ENCODE assay signal across 24 mouse cellular contexts in the genomic region with DNA sequence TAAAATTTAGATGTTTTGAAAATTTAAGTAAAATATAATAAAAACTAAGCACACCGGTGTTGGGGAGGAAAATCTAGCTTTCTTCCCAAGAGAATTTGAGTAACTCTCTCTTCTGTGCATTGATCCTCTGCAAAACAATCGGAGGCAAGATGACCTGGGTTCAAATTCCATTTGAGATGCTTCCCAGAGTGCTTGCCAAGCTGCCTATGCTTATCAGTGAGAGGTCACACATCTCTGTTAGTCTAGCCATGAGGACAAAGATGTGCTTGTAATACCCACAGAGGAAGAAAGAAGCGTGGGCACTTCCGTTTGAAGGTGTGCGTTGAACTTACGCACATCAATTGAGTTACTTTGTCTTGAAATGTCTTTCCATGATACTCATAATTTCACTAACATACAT. TPM values are rescaled to one million over a fixed set of nuclear protein-coding genes. Genes with fewer than 3 reads are reported as not detected.
DNase-seq lines count a peak whose midpoint lies in the region; ATAC-seq and TF ChIP-seq lines count a peak whose summit lies in the region.
"Had no signal": no experiment of that assay in that cellular context is flagged by ENCODE, and none has a peak within 500 bp of the region (broad histone marks: within the 10 kb centered on the region; RNA-seq: fewer than 3 reads in every experiment).

No protein-coding gene starts in this region.

- no peak overlapping the region for H3K27ac ChIP-seq in heart, embryonic 12.5 days (ENCODE audit: poor library complexity, severe bottlenecking)
- H3K27ac ChIP-seq in heart, adult 2 months: no peak overlapping the region
- no peak overlapping the region for H3K27ac ChIP-seq in liver, adult 2 months (replicated peaks; ENCODE audit: insufficient read depth, low read depth, low read length)
- no peak overlapping the region for H3K27ac ChIP-seq in liver, embryonic 11.5 days (ENCODE audit: low read depth, low read length)
- H3K27ac ChIP-seq in embryonic facial prominence, embryonic 15.5 days (replicated peaks): no peak overlapping the region
- H3K27ac ChIP-seq in intestine, postnatal 0 days (ENCODE audit: low read depth, low read length): no peak overlapping the region
- H3K27ac ChIP-seq: gastrocnemius, adult 2 months; liver, embryonic 15.5 days; neural tube, embryonic 12.5 days had no signal

- 0 out of 2 replicates have a peak, but pooled peaks cover 7% of the 10 kb centered on the region for H3K4me1 ChIP-seq in heart, embryonic 12.5 days (replicated peaks)
- no peaks in the 10 kb centered on the region for H3K4me1 ChIP-seq in heart, adult 2 months (ENCODE audit: control insufficient read depth, insufficient read depth, low read length)
- peaks cover 3% of the 10 kb centered on the region; the same call in 1 of the 2 replicates for H3K4me1 ChIP-seq in liver, adult 2 months (ENCODE audit: control insufficient read depth, insufficient read depth, low read length)
- no peaks in the 10 kb centered on the region for H3K4me1 ChIP-seq in liver, embryonic 11.5 days (replicated peaks; ENCODE audit: control insufficient read depth, insufficient read depth, low read length)
- H3K4me1 ChIP-seq in embryonic facial prominence, embryonic 15.5 days: no peaks in the 10 kb centered on the region
- peaks cover 6% of the 10 kb centered on the region; the same call in 1 of the 2 replicates for H3K4me1 ChIP-seq in intestine, postnatal 0 days (replicated peaks; ENCODE audit: control insufficient read depth, insufficient read depth, low read length)
- H3K4me1 ChIP-seq: limb, embryonic 15.5 days; liver, embryonic 15.5 days had no signal

- no peaks in the 10 kb centered on the region for H3K36me3 ChIP-seq in heart, embryonic 12.5 days
- no peaks in the 10 kb centered on the region for H3K36me3 ChIP-seq in heart, adult 2 months (ENCODE audit: control insufficient read depth, insufficient read depth, low read length)
- H3K36me3 ChIP-seq in liver, adult 2 months (ENCODE audit: control insufficient read depth, insufficient read depth, low read length): no peaks in the 10 kb centered on the region
- H3K36me3 ChIP-seq in liver, embryonic 11.5 days (ENCODE audit: control insufficient read depth, insufficient read depth, low read length): no peaks in the 10 kb centered on the region
- H3K36me3 ChIP-seq in embryonic facial prominence, embryonic 15.5 days: no peaks in the 10 kb centered on the region
- H3K36me3 ChIP-seq in intestine, postnatal 0 days (ENCODE audit: control insufficient read depth, insufficient read depth): no peaks in the 10 kb centered on the region
- H3K36me3 ChIP-seq: forebrain, embryonic 10.5 days; limb, embryonic 15.5 days; liver, embryonic 15.5 days; neural tube, embryonic 12.5 days had no signal

- TF ChIP-seq CTCF in heart, adult 2 months (IDR thresholded peaks at IDR 0.05): no peak
- no peak for TF ChIP-seq CTCF in liver, adult 2 months (IDR thresholded peaks at IDR 0.05; ENCODE audit: low read depth, low read length)
- TF ChIP-seq CTCF in intestine, postnatal 0 days (IDR thresholded peaks at IDR 0.05; ENCODE audit: low read depth): no peak

- H3K9ac ChIP-seq in heart, embryonic 12.5 days: no peak overlapping the region
- H3K9ac ChIP-seq in heart, adult 2 months (ENCODE audit: low read depth, low read length): no peak overlapping the region
- H3K9ac ChIP-seq in liver, adult 2 months (ENCODE audit: low read depth, low read length): no peak overlapping the region
- H3K9ac ChIP-seq in liver, embryonic 11.5 days (ENCODE audit: low read depth, low read length): no peak overlapping the region
- no peak overlapping the region for H3K9ac ChIP-seq in embryonic facial prominence, embryonic 15.5 days
- H3K9ac ChIP-seq in intestine, postnatal 0 days (ENCODE audit: low read depth, low read length): no peak overlapping the region
- H3K9ac ChIP-seq: limb, embryonic 15.5 days; liver, embryonic 15.5 days; lung, embryonic 14.5 days had no signal

- ATAC-seq in heart, embryonic 12.5 days (ENCODE audit: insufficient number of reproducible peaks, low FRiP score): no peak
- ATAC-seq in liver, embryonic 11.5 days (replicated peaks; ENCODE audit: low FRiP score): no peak
- ATAC-seq in embryonic facial prominence, embryonic 15.5 days (ENCODE audit: insufficient number of reproducible peaks, low FRiP score, low TSS enrichment, low read depth): no peak
- no peak for ATAC-seq in intestine, postnatal 0 days

- DNase-seq in heart, adult 2 months: no peak
- peak; percentile 97 for DNase-seq in liver, adult 2 months (ENCODE audit: extremely low read depth, low read depth, low spot score)
- DNase-seq in liver, embryonic 11.5 days (ENCODE audit: low spot score): no peak
- peak; percentile 41 for DNase-seq in ES-CJ7 (ENCODE audit: low read depth, low spot score)
- DNase-seq in urinary bladder, adult 2 months (ENCODE audit: low spot score): no peak
- DNase-seq: adrenal gland, postnatal 14 days; cerebellum, adult 11 months; cerebellum, adult 9-10 months; cerebellum, postnatal 36 days; gastrocnemius, adult 2 months; heart, postnatal 10 days; kidney, adult 8-10 months; kidney, postnatal 4 days; lung, embryonic 14.5 days; thymus, adult 2 months; thymus, postnatal 36 days had no signal

- H3K9me3 ChIP-seq in heart, embryonic 12.5 days (replicated peaks): no peaks in the 10 kb centered on the region
- H3K9me3 ChIP-seq in liver, embryonic 11.5 days (ENCODE audit: control insufficient read depth, low read length): no peaks in the 10 kb centered on the region
- H3K9me3 ChIP-seq in embryonic facial prominence, embryonic 15.5 days (replicated peaks): no peaks in the 10 kb centered on the region
- H3K9me3 ChIP-seq in intestine, postnatal 0 days (ENCODE audit: control insufficient read depth): no peaks in the 10 kb centered on the region
- H3K9me3 ChIP-seq: forebrain, embryonic 10.5 days; limb, embryonic 15.5 days; liver, embryonic 15.5 days; neural tube, embryonic 12.5 days had no signal

- H3K27me3 ChIP-seq in heart, embryonic 12.5 days (replicated peaks): no peaks in the 10 kb centered on the region
- H3K27me3 ChIP-seq in heart, adult 2 months (ENCODE audit: control insufficient read depth, insufficient read depth, low read length): peaks cover 5% of the 10 kb centered on the region; the same call in 1 of the 2 replicates
- no peaks in the 10 kb centered on the region for H3K27me3 ChIP-seq in liver, adult 2 months (ENCODE audit: control insufficient read depth, insufficient read depth, low read length)
- peaks cover 26% of the 10 kb centered on the region for H3K27me3 ChIP-seq in liver, embryonic 11.5 days (replicated peaks; ENCODE audit: control insufficient read depth, insufficient read depth, low read length)
- no peaks in the 10 kb centered on the region for H3K27me3 ChIP-seq in embryonic facial prominence, embryonic 15.5 days
- H3K27me3 ChIP-seq in intestine, postnatal 0 days (replicated peaks; ENCODE audit: control insufficient read depth, insufficient read depth, low read length): no peaks in the 10 kb centered on the region
- H3K27me3 ChIP-seq: limb, embryonic 15.5 days had no signal

- H3K4me2 ChIP-seq in heart, embryonic 12.5 days: 0 out of 2 replicates have a peak overlapping the region, but pooled peaks have one; percentile 12
- no peak overlapping the region for H3K4me2 ChIP-seq in liver, embryonic 11.5 days
- H3K4me2 ChIP-seq in embryonic facial prominence, embryonic 15.5 days (replicated peaks): peak overlapping the region; percentile 89; the same call in 1 of the 2 replicates
- H3K4me2 ChIP-seq in intestine, postnatal 0 days (replicated peaks; ENCODE audit: low read depth): no peak overlapping the region
- H3K4me2 ChIP-seq: liver, embryonic 15.5 days had no signal

- H3K79me2 ChIP-seq in heart, adult 2 months (replicated peaks; ENCODE audit: control insufficient read depth, insufficient read depth, low read length): no peaks in the 10 kb centered on the region
- no peaks in the 10 kb centered on the region for H3K79me2 ChIP-seq in liver, adult 2 months (ENCODE audit: control insufficient read depth, insufficient read depth, low read length)

- 48% methylated on average over 6 of the region's 6 CpGs for WGBS in heart, embryonic 12.5 days
- 66% methylated on average over 6 of the region's 6 CpGs for WGBS in heart, adult 2 months
- 22% methylated on average over 6 of the region's 6 CpGs for WGBS in liver, adult 2 months
- WGBS in liver, embryonic 11.5 days: 64% methylated on average over 6 of the region's 6 CpGs
- WGBS in embryonic facial prominence, embryonic 15.5 days: 70% methylated on average over 6 of the region's 6 CpGs
- 58% methylated on average over 6 of the region's 6 CpGs for WGBS in intestine, postnatal 0 days

- TF ChIP-seq POLR2A in heart, adult 2 months (IDR thresholded peaks at IDR 0.05; ENCODE audit: insufficient read depth, low read depth, low read length): no peak
- no peak for TF ChIP-seq POLR2A in liver, adult 2 months (IDR thresholded peaks at IDR 0.05; ENCODE audit: extremely low read depth, insufficient read depth, low read length)

- intact Hi-C loops in heart, adult 2 months (cut with DNase I): no loop called here

- no peak for TF ChIP-seq EP300 in heart, adult 2 months (IDR thresholded peaks at IDR 0.05; ENCODE audit: insufficient read depth, low read depth, low read length)

- H3K4me3 ChIP-seq in heart, embryonic 12.5 days: no peak overlapping the region
- no peak overlapping the region for H3K4me3 ChIP-seq in heart, adult 2 months
- H3K4me3 ChIP-seq in liver, adult 2 months (ENCODE audit: insufficient read depth, low read depth, low read length): no peak overlapping the region
- no peak overlapping the region for H3K4me3 ChIP-seq in liver, embryonic 11.5 days (ENCODE audit: low read depth, low read length)
- no peak overlapping the region for H3K4me3 ChIP-seq in embryonic facial prominence, embryonic 15.5 days (replicated peaks)
- H3K4me3 ChIP-seq in intestine, postnatal 0 days (ENCODE audit: low read depth, low read length): no peak overlapping the region
- H3K4me3 ChIP-seq: liver, embryonic 15.5 days; myocyte had no signal

RNA-seq across cellular contexts. Expression of gene Mme, which starts 53.0 kb away (rescaled TPM):
- polyA plus RNA-seq in heart, embryonic 12.5 days (2016; fragmentation: Nextera tagmentation; extraction: Ambion mirVana): 11.4 and 11.5 TPM in 2 replicates
- 10 to 100 TPM; 15.4 to 16.3 TPM for total RNA-seq in heart, adult 2 months (2021)
- 2.0 and 3.8 TPM in 2 replicates for polyA plus RNA-seq in heart, adult 2 months (2012; rRNA removed)
- 14.6 and 29.5 TPM in 2 replicates for total RNA-seq in liver, adult 2 months (2014; rRNA removed)
- 2.6 and 3.4 TPM in 2 replicates for polyA plus RNA-seq in liver, adult 2 months (2012; rRNA removed)
- 1.0 and 1.3 TPM in 2 replicates for polyA plus RNA-seq in liver, embryonic 11.5 days (2014; fragmentation: Nextera tagmentation; extraction: Ambion mirVana)
- polyA plus RNA-seq in embryonic facial prominence, embryonic 15.5 days (2015; fragmentation: Nextera tagmentation; extraction: Ambion mirVana): 42.0 and 48.7 TPM in 2 replicates
- 0.62 and 0.88 TPM in 2 replicates for polyA plus RNA-seq in urinary bladder, adult 2 months (2012; rRNA removed)
- polyA plus RNA-seq in intestine, postnatal 0 days (2015; fragmentation: Nextera tagmentation; extraction: Ambion mirVana): 42.9 and 53.0 TPM in 2 replicates
- polyA plus RNA-seq: myocyte had no signal

Comparison
In these comparisons a context has a peak if more than half of its experiments do, and no peak if none do; other contexts are left out.
1. DNase-seq: peak in liver, adult 2 months (single experiment) and ES-CJ7 (single experiment); none in heart, adult 2 months (0 of 2), liver, embryonic 11.5 days (single experiment) and urinary bladder, adult 2 months (single experiment).
2. H3K4me2 ChIP-seq: peak in heart, embryonic 12.5 days (single experiment) and embryonic facial prominence, embryonic 15.5 days (single experiment); none in liver, embryonic 11.5 days (single experiment) and intestine, postnatal 0 days (single experiment).